Mouse (Mus musculus) hindbrain, embryonic 12.5 days (tissue): ENCODE data around the gene Slc37a1. TPM values are rescaled to one million over a fixed set of nuclear protein-coding genes. Genes with fewer than 3 reads are reported as not detected.

ENCODE experiments used
- ATAC-seq: fragments of 200-750 bp; cut with Nextera tagmentation; 2 replicates; pipeline ENCODE4 v1.8.0; 2017; ENCODE audit warnings: moderate TSS enrichment; ENCODE audit not compliant: low FRiP score
- H3K27ac ChIP-seq: fragments of 300-500 bp; sonication (generic); 2 replicates; pipeline ENCODE4 v1.5.1; 2016; ENCODE audit warnings: mild to moderate bottlenecking
- H3K27me3 ChIP-seq: fragments of 300-500 bp; sonication (generic); 2 replicates; pipeline ENCODE4 v1.6.1; 2016; ENCODE audit warnings: mild to moderate bottlenecking
- H3K36me3 ChIP-seq: fragments of 300-500 bp; sonication (generic); 2 replicates; pipeline ENCODE4 v1.6.1; 2016; ENCODE audit warnings: mild to moderate bottlenecking
- H3K4me1 ChIP-seq: fragments of 300-500 bp; sonication (generic); 2 replicates; pipeline ENCODE4 v1.6.1; 2016
- H3K4me2 ChIP-seq: fragments of 300-500 bp; sonication (generic); replicated peaks from 2 replicates; pipeline ENCODE4 v1.6.1; 2016; ENCODE audit warnings: mild to moderate bottlenecking
- H3K4me3 ChIP-seq: fragments of 300-500 bp; sonication (generic); 2 replicates; pipeline ENCODE4 v1.5.1; 2016; ENCODE audit warnings: mild to moderate bottlenecking
- H3K9ac ChIP-seq: fragments of 300-500 bp; sonication (generic); 2 replicates; pipeline ENCODE4 v1.6.1; 2016; ENCODE audit warnings: mild to moderate bottlenecking, moderate library complexity
- H3K9me3 ChIP-seq: fragments of 300-500 bp; sonication (generic); replicated peaks from 2 replicates; pipeline ENCODE4 v1.6.1; 2016; ENCODE audit warnings: mild to moderate bottlenecking
- WGBS: fragments of 180-500 bp; shearing (Covaris S2); methylation state at CpG from one replicate; pipeline ENCODE4 v1.1.7; 2016; 5-methylcytosine and 5-hydroxymethylcytosine counted together
- polyA plus RNA-seq: library from polyadenylated mRNA; unstranded; fragments of >200 nt; fragmentation: Nextera tagmentation; extraction: Ambion mirVana; gene quantifications from 2 replicates; pipeline ENCODE4 v1.2.1, GENCODE M21; 2016

The Slc37a1 gene
- polyA plus RNA-seq, 1 experiment from 2014 or later, result 15.5 TPM

DNA sequence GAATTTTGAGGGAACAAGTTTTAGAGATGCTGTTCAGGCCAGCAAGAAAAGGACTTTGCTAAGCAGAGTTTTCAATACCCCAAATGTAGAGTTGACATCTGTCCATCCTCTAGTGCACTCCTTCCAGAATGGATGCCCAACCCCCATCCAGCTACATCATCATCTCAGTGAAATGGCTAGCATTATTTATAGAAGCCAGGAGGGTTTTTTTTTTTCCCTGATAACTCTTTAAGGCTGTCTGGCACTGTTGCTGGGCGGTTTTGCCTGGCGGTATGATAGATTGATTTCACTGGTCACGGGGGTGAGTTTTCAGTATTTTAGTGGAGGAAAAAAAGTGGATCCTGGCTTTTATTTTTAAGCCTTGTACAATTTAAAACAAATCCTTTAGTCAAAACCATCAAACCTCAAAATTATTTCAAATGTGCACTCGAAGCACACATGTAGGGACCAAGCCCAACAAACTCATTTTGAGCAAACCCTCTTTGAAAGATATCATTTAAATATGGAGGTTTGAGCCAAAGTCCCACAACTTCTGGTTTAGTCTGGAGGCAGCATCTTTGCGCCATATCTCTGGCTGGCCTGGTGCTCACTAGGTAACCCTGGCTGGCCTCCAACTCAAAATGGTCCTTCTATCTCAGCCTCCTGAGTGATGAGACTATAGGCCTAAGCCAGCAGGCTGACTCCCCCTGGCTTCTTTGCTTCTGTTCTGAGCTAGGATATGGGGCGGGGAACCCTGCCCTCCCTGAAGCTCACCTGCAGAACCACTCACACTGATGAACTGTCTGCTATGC lies 12.0 kb downstream of the Slc37a1 start:
- no peak for ATAC-seq
- no peak overlapping the region for H3K27ac ChIP-seq
- peaks cover 25% of the 10 kb centered on the region for H3K4me1 ChIP-seq
- no peak overlapping the region for H3K9ac ChIP-seq
- no peaks in the 10 kb centered on the region for H3K36me3 ChIP-seq
- no peak overlapping the region for H3K4me2 ChIP-seq
- H3K9me3 ChIP-seq, result no peaks in the 10 kb centered on the region
- peaks cover 17% of the 10 kb centered on the region; the same call in 1 of the 2 replicates for H3K27me3 ChIP-seq
- WGBS, result 88% methylated on average over 6 of the region's 6 CpGs
- H3K4me3 ChIP-seq, result no peak overlapping the region

DNA sequence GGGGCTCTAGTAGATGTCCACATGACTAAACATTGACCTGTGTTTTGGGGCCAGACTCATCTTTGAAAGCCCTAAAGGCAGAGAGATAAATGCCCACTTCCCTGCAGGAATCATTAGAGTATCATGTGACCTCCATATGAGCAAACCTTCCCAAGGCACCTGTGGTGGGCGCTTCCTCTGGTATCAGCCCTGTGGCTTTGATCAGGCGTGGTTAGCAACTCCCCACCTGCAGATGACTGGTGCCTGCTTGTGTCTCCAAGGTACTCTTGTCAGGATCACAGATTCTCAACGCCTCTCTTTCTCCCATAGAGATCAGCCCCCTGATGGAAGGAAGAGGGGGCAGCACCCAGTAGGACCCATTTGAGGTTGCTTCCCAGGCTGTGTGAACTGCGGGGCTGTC lies 13.4 kb downstream of the Slc37a1 start:
- H3K27me3 ChIP-seq, result peaks cover 17% of the 10 kb centered on the region

DNA sequence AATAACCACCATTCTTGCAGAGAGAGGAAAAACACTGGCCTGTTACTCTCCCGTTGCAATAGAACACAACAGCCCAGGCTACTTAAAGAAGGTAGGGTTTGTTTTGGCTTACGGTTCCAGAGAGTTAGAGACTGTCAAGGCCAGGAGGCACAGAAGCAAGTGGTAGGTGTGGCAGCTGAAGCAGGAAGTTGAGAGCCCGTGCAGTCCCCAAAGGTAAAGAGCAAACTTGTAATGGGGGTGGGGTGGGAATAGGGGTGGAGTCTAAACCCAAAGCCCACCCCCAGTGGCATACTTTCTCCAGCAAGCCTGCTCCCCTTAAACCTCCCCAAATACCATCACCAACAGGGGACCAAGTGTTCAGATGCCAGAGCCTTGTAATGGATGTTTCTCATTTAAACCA lies 14.1 kb downstream of the Slc37a1 start:
- ATAC-seq, result no peak
- 75% methylated on average over 3 of the region's 3 CpGs for WGBS
- Histone ChIP-seq H3K4me1 (peaks cover 29% of the 10 kb centered on the region), H3K9ac (no peak overlapping the region), H3K9me3 (no peaks in the 10 kb centered on the region), H3K27ac (no peak overlapping the region), H3K4me2 (no peak overlapping the region), H3K36me3 (no peaks in the 10 kb centered on the region), H3K4me3 (no peak overlapping the region), H3K27me3 (peaks cover 10% of the 10 kb centered on the region)

More for the DNA sequence above, 13.4 kb downstream of the Slc37a1 start:
- no peaks in the 10 kb centered on the region for H3K36me3 ChIP-seq
- ATAC-seq, result no peak
- WGBS, result 94% methylated on average over 4 of the region's 4 CpGs
- no peak overlapping the region for H3K9ac ChIP-seq
- no peak overlapping the region for H3K27ac ChIP-seq
- H3K4me1 ChIP-seq, result peaks cover 29% of the 10 kb centered on the region
- H3K4me3 ChIP-seq, result no peak overlapping the region
- no peaks in the 10 kb centered on the region for H3K9me3 ChIP-seq
- H3K4me2 ChIP-seq, result no peak overlapping the region

DNA sequence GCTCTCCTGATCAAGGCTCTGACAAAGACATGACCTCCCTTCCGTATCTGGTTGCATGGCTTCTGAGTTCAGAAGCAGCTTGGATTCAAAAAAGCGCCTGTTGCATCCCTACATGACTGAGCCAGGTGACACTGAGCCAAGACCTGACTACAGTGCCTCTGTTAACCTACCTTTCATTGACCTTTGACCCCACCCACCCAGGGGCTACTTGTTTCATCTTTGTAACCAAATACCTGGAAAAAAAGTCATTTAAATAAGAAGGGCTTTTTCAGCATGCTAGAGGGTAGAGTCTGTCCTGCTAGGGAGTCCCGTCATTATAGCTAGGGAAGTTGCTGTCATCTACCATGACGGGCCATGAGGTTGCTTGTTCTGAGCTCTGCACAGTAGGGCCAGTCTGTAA lies 16.8 kb downstream of the Slc37a1 start:
- no peak overlapping the region for H3K9ac ChIP-seq
- no peaks in the 10 kb centered on the region for H3K36me3 ChIP-seq
- peaks cover 4% of the 10 kb centered on the region; the same call in 1 of the 2 replicates for H3K27me3 ChIP-seq
- H3K9me3 ChIP-seq, result no peaks in the 10 kb centered on the region
- H3K4me1 ChIP-seq, result peaks cover 13% of the 10 kb centered on the region
- no peak overlapping the region for H3K4me2 ChIP-seq
- 84% methylated on average over 4 of the region's 4 CpGs for WGBS
- H3K27ac ChIP-seq, result no peak overlapping the region
- no peak for ATAC-seq
- no peak overlapping the region for H3K4me3 ChIP-seq

DNA sequence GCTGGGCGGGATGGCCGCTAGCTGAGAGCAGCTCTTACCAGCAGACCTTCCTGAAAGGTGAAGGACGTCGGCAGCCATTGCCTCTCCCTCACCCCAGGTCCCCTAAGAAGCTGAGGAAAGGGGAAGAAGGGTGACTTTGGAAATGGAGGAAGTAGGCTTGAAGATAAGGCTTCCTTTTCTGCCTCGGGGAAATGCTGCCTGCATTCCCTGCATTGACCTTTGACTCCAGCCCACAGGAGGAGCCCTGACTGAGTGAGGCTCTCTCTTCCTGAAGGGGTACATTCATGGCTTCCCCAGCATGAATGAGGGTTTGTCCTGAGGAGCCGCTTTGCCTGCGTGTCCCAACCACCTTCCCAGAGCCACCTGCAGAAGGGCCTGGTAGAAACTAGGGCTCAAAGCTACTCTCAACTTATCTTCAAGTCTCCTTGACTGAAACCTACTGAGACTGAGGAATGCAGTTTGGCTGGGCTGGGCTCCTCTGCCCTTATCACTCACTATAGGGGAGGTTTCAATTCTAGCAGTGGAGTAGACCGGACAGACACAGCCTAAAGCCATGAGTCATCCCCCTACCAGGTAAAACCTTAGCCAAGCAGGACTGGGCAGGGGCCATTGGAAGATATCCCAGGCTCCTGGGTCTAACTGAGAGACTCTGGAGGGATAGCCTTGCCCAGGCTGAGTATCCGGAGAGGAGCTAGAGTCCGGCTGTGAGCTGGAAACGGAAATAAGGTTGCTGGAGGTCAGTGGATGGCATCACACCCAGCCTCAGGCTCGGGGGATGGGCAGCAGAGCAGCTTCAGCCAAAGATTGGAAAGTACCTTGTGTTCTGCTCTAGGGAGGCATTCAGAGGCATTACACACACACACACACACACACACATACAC lies 18.5 kb downstream of the Slc37a1 start:
- no peak for ATAC-seq
- Histone ChIP-seq H3K36me3 (no peaks in the 10 kb centered on the region), H3K4me3 (no peak overlapping the region), H3K4me1 (peaks cover 15% of the 10 kb centered on the region), H3K9me3 (no peaks in the 10 kb centered on the region), H3K27me3 (no peaks in the 10 kb centered on the region; the same call in 1 of the 2 replicates), H3K4me2 (no peak overlapping the region), H3K9ac (no peak overlapping the region), H3K27ac (no peak overlapping the region)
- 58% methylated on average over 12 of the region's 12 CpGs for WGBS

DNA sequence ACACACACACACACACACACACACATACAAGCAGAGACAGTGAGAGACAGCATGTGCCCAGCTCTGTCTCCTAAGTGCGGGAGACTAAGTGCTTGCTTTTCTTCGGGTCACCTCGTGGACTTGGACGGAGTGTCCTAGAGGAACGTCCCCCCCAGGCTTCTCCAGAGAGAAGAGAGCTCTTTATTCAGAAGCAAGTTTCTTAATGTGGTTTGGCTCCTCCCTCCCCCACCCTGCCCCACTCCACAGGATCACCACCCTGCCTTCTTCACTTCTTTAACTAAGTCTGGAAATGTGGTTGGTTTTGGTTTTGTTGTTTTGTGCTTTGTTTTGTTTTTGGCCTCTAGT lies 19.2 kb downstream of the Slc37a1 start:
- H3K4me1 ChIP-seq, result peaks cover 15% of the 10 kb centered on the region

DNA sequence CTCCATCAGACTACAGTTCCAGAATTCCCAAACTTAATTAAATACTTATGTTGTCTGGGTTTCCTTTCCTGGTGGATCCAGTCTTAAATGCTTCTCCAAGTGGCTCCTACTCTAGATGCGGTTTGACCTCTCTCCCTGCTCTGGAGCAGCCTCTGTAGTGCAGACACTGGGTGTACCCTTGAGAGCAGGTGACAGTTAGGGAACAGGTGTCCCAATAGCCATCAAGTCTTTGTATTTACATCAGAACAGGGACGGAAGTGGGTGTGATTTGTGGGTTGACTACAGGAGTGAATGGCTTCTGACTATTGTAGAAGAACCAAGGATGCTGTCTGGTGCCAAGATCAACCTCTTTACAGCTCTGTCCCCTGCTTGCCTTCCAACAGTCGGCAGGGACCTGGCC lies 21.2 kb downstream of the Slc37a1 start:
- Histone ChIP-seq H3K4me3 (no peak overlapping the region), H3K27me3 (no peaks in the 10 kb centered on the region; the same call in 1 of the 2 replicates), H3K36me3 (no peaks in the 10 kb centered on the region), H3K9ac (no peak overlapping the region), H3K27ac (no peak overlapping the region), H3K4me2 (no peak overlapping the region), H3K4me1 (peaks cover 20% of the 10 kb centered on the region), H3K9me3 (no peaks in the 10 kb centered on the region)
- ATAC-seq, result no peak
- WGBS, result 90% methylated on average over 3 of the region's 3 CpGs

More for the DNA sequence above, 19.2 kb downstream of the Slc37a1 start:
- Histone ChIP-seq H3K36me3 (no peaks in the 10 kb centered on the region), H3K27me3 (no peaks in the 10 kb centered on the region; the same call in 1 of the 2 replicates), H3K27ac (no peak overlapping the region), H3K4me2 (no peak overlapping the region), H3K9me3 (no peaks in the 10 kb centered on the region), H3K4me3 (no peak overlapping the region), H3K9ac (no peak overlapping the region)
- 65% methylated on average over 5 of the region's 5 CpGs for WGBS
- ATAC-seq, result no peak

DNA sequence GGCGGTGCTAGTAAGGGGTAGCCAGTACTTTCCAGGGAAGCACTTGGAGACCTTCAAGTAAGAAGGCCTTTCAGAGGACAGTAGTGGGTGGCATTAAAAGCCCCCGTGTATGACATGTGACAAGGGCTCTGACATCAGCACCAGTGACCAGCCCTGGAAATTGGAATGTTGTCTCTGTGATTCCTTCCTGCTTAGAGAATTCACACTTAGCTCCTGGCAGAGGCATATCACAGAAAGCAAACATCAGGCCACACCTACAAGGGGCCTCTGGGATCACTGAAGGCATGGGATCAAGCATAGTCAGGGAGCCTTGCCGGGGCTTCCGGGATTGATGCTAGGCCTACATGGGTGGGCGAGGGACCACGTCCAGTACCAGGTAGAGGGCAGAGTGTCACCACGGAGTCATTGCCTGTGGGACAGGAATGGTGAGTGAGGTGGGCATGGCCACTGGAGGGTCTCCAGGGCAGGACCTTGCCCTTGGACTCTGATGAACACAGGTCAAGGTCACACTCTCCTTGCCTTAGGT lies 21.8 kb downstream of the Slc37a1 start:
- H3K4me2 ChIP-seq, result no peak overlapping the region
- 96% methylated on average over 7 of the region's 7 CpGs for WGBS
- no peaks in the 10 kb centered on the region for H3K36me3 ChIP-seq
- no peak for ATAC-seq
- H3K4me1 ChIP-seq, result peaks cover 26% of the 10 kb centered on the region
- peak overlapping the region; percentile 77 for H3K27ac ChIP-seq
- no peaks in the 10 kb centered on the region for H3K9me3 ChIP-seq
- no peak overlapping the region for H3K4me3 ChIP-seq
- no peak overlapping the region for H3K9ac ChIP-seq
- no peaks in the 10 kb centered on the region; the same call in 1 of the 2 replicates for H3K27me3 ChIP-seq

DNA sequence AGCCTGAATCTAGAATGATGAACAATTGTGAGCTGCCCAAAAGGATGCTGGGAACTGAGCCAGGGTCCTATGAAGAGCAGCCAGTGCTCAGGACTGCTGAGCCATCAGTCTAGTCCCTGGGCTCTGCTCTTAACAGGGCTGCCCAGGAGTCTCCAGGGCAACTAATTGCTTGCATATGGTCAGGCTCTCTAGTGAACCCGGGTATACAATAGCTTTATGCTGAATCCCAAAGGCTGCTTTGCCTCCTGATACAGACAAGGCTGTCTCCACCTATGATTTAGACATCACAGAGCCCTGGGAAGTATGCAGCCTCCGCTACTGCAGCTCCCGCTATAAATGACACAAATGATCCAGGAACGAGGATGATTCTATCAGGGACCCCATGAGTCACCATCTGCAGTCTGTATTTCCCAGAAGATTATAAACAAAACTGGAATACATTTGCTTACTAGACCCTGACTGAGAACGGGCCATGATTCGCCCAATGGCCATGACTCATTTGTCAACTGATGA lies 22.7 kb downstream of the Slc37a1 start:
- Histone ChIP-seq H3K9ac (no peak overlapping the region), H3K9me3 (no peaks in the 10 kb centered on the region), H3K4me1 (peaks cover 28% of the 10 kb centered on the region), H3K36me3 (no peaks in the 10 kb centered on the region), H3K27me3 (no peaks in the 10 kb centered on the region; the same call in 1 of the 2 replicates), H3K4me2 (no peak overlapping the region), H3K27ac (peak overlapping the region; percentile 77), H3K4me3 (no peak overlapping the region)
- ATAC-seq, result peak; percentile 89
- 14% methylated on average over 6 of the region's 6 CpGs for WGBS

DNA sequence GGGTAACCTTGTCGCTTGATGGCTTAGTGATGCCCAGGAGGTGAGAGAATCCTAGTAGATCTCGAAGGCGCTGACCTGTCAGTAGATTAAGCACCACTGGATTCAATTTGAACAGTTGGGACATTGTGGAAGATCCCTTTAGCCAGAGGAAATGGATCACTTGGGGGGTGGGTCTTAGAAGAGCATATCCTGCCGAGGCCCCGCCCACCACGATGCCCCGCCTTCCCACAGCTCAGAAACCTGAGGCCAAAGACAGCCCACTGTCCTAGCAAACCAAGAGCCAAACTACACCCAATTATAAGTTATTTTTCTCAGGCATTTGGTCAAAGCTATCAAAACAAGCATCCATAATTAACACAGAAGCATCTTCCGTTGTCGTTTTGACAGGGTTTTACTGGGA lies 24.5 kb downstream of the Slc37a1 start:
- WGBS, result 82% methylated on average over 9 of the region's 9 CpGs
- Histone ChIP-seq H3K4me2 (no peak overlapping the region), H3K27ac (no peak overlapping the region), H3K27me3 (no peaks in the 10 kb centered on the region), H3K4me3 (no peak overlapping the region), H3K36me3 (no peaks in the 10 kb centered on the region), H3K9me3 (no peaks in the 10 kb centered on the region), H3K9ac (no peak overlapping the region), H3K4me1 (peaks cover 27% of the 10 kb centered on the region)
- no peak for ATAC-seq

DNA sequence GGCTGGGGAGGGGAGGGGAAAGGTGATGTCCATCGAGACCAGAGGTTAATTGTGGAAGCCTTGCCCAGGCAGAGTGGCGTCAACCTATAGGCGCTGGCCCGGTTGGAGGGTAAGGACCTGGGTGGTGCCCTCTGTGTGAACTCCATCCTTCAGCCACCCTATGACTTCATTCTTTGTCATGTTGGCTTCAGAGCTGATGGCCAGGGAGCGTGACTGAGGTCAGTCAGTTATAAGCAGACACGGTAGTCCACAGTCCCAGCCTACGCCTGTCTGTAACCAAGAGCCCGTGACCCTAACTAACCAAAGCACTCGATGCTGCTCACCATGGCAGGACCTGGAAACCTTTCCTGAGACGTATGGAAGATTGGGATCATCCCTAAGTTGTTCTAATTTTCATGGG lies 26.1 kb downstream of the Slc37a1 start:
- no peak for ATAC-seq
- Histone ChIP-seq H3K27ac (no peak overlapping the region), H3K36me3 (no peaks in the 10 kb centered on the region), H3K9ac (no peak overlapping the region), H3K4me2 (no peak overlapping the region), H3K4me1 (peaks cover 27% of the 10 kb centered on the region), H3K4me3 (no peak overlapping the region), H3K27me3 (0 out of 2 replicates have a peak, but pooled peaks cover 4% of the 10 kb centered on the region), H3K9me3 (no peaks in the 10 kb centered on the region)
- WGBS, result 44% methylated on average over 10 of the region's 10 CpGs
